ENCODE assay signal across 18 mouse cellular contexts in genomic region chr17:71160244-71160995, GRCm38 (mm10). TPM values are rescaled to one million over a fixed set of nuclear protein-coding genes. Genes with fewer than 3 reads are reported as not detected.
DNase-seq lines count a peak whose midpoint lies in the region; ATAC-seq and TF ChIP-seq lines count a peak whose summit lies in the region.
"Had no signal": no experiment of that assay in that cellular context is flagged by ENCODE, and none has a peak within 500 bp of the region (broad histone marks: within the 10 kb centered on the region; RNA-seq: fewer than 3 reads in every experiment).

No protein-coding gene starts in this region.

- H3K9me3 ChIP-seq in hindbrain, embryonic 10.5 days, result no peaks in the 10 kb centered on the region
- no peaks in the 10 kb centered on the region for H3K9me3 ChIP-seq in hindbrain, embryonic 14.5 days (ENCODE audit: control insufficient read depth, low read length)
- H3K9me3 ChIP-seq in lung, embryonic 16.5 days (ENCODE audit: control insufficient read depth, low read length), result no peaks in the 10 kb centered on the region
- no peaks in the 10 kb centered on the region for H3K9me3 ChIP-seq in limb, embryonic 12.5 days
- H3K9me3 ChIP-seq in forebrain, embryonic 14.5 days (replicated peaks; ENCODE audit: control insufficient read depth, low read length), result no peaks in the 10 kb centered on the region
- H3K9me3 ChIP-seq: forebrain, embryonic 12.5 days; liver, embryonic 15.5 days; neural tube, embryonic 13.5 days had no signal

- H3K4me1 ChIP-seq in hindbrain, embryonic 10.5 days (replicated peaks), result peaks cover 15% of the 10 kb centered on the region; the same call in 1 of the 2 replicates
- H3K4me1 ChIP-seq in hindbrain, embryonic 14.5 days (replicated peaks; ENCODE audit: control insufficient read depth, insufficient read depth, low read length), result no peaks in the 10 kb centered on the region
- peaks cover 12% of the 10 kb centered on the region for H3K4me1 ChIP-seq in lung, embryonic 16.5 days (replicated peaks; ENCODE audit: control insufficient read depth, insufficient read depth, low read length)
- H3K4me1 ChIP-seq in lung, adult 2 months (ENCODE audit: control insufficient read depth, insufficient read depth, low read length), result peaks cover 3% of the 10 kb centered on the region; the same call in 1 of the 2 replicates
- peaks cover 24% of the 10 kb centered on the region for H3K4me1 ChIP-seq in limb, embryonic 12.5 days (replicated peaks)
- peaks cover 5% of the 10 kb centered on the region; the same call in 1 of the 2 replicates for H3K4me1 ChIP-seq in forebrain, embryonic 14.5 days (ENCODE audit: control insufficient read depth, insufficient read depth, low read length)

- H3K4me2 ChIP-seq in hindbrain, embryonic 14.5 days (replicated peaks), result no peak overlapping the region
- H3K4me2 ChIP-seq in lung, embryonic 16.5 days (ENCODE audit: low read depth, low read length), result no peak overlapping the region
- no peak overlapping the region for H3K4me2 ChIP-seq in limb, embryonic 12.5 days
- no peak overlapping the region for H3K4me2 ChIP-seq in forebrain, embryonic 14.5 days (ENCODE audit: low read length)
- H3K4me2 ChIP-seq: forebrain, embryonic 12.5 days; liver, embryonic 15.5 days; neural tube, embryonic 13.5 days had no signal

- TF ChIP-seq CTCF in lung, adult 2 months (IDR thresholded peaks at IDR 0.05; ENCODE audit: insufficient read depth, low read length), result no peak

- no peak for TF ChIP-seq POLR2A in lung, adult 2 months (IDR thresholded peaks at IDR 0.05; ENCODE audit: borderline replicate concordance, extremely low read depth, low read depth, low read length)

- no peak for DNase-seq in hindbrain, embryonic 10.5 days (ENCODE audit: low spot score)
- DNase-seq in hindbrain, embryonic 14.5 days (ENCODE audit: low spot score), result no peak
- DNase-seq in lung, adult 2 months, result no peak
- no peak for DNase-seq in forebrain, embryonic 14.5 days (ENCODE audit: low spot score)
- DNase-seq in heart, postnatal 10 days, result no peak
- no peak for DNase-seq in layer of hippocampus, adult 9-10 months (ENCODE audit: low spot score)
- DNase-seq: cerebellum, postnatal 14 days; heart, adult 2 months; heart, postnatal 14 days; kidney, adult 18-20 months; thymus, postnatal 14 days had no signal

- WGBS in hindbrain, embryonic 10.5 days, result 91% methylated on average over 8 of the region's 8 CpGs
- 92% methylated on average over 8 of the region's 8 CpGs for WGBS in hindbrain, embryonic 14.5 days
- 82% methylated on average over 8 of the region's 8 CpGs for WGBS in lung, embryonic 16.5 days
- WGBS in lung, adult 2 months, result 89% methylated on average over 8 of the region's 8 CpGs
- WGBS in limb, embryonic 12.5 days, result 89% methylated on average over 8 of the region's 8 CpGs
- 91% methylated on average over 8 of the region's 8 CpGs for WGBS in forebrain, embryonic 14.5 days

- H3K27ac ChIP-seq in hindbrain, embryonic 10.5 days, result peak overlapping the region; percentile 19; the same call in 1 of the 2 replicates
- no peak overlapping the region for H3K27ac ChIP-seq in hindbrain, embryonic 14.5 days
- H3K27ac ChIP-seq in lung, embryonic 16.5 days (ENCODE audit: low read length), result peak overlapping the region; percentile 85
- peak overlapping the region; percentile 91 for H3K27ac ChIP-seq in limb, embryonic 12.5 days
- H3K27ac ChIP-seq in forebrain, embryonic 14.5 days (ENCODE audit: low read depth, low read length), result no peak overlapping the region
- H3K27ac ChIP-seq: heart, adult 2 months; liver, embryonic 15.5 days; neural tube, embryonic 13.5 days had no signal

- H3K27me3 ChIP-seq in hindbrain, embryonic 10.5 days (ENCODE audit: insufficient read depth, poor library complexity, severe bottlenecking), result no peaks in the 10 kb centered on the region
- H3K27me3 ChIP-seq in hindbrain, embryonic 14.5 days (ENCODE audit: control insufficient read depth, insufficient read depth, low read length), result no peaks in the 10 kb centered on the region
- H3K27me3 ChIP-seq in lung, embryonic 16.5 days (ENCODE audit: control insufficient read depth, insufficient read depth, low read depth, low read length), result no peaks in the 10 kb centered on the region
- H3K27me3 ChIP-seq in limb, embryonic 12.5 days, result no peaks in the 10 kb centered on the region
- H3K27me3 ChIP-seq in forebrain, embryonic 14.5 days (replicated peaks; ENCODE audit: control insufficient read depth, insufficient read depth, low read length), result no peaks in the 10 kb centered on the region
- H3K27me3 ChIP-seq: forebrain, embryonic 12.5 days; liver, embryonic 15.5 days; neural tube, embryonic 13.5 days had no signal

- no peak for ATAC-seq in hindbrain, embryonic 14.5 days (ENCODE audit: low FRiP score)
- ATAC-seq in lung, embryonic 16.5 days (ENCODE audit: low read depth), result no peak
- ATAC-seq in limb, embryonic 12.5 days (ENCODE audit: insufficient number of reproducible peaks, insufficient read depth, low FRiP score, low TSS enrichment, low read depth), result no peak
- ATAC-seq in forebrain, embryonic 14.5 days, result no peak
- ATAC-seq: hindbrain, embryonic 16.5 days; midbrain, embryonic 16.5 days had no signal

- intact Hi-C loops in heart, postnatal 10 days (cut with DNase I), result no loop called here

- H3K9ac ChIP-seq in hindbrain, embryonic 14.5 days, result no peak overlapping the region
- H3K9ac ChIP-seq in lung, embryonic 16.5 days (ENCODE audit: low read length), result no peak overlapping the region
- H3K9ac ChIP-seq in limb, embryonic 12.5 days (replicated peaks), result no peak overlapping the region
- no peak overlapping the region for H3K9ac ChIP-seq in forebrain, embryonic 14.5 days (ENCODE audit: low read length)
- H3K9ac ChIP-seq: forebrain, embryonic 12.5 days; liver, embryonic 15.5 days; neural tube, embryonic 13.5 days had no signal

- no peak overlapping the region for H3K4me3 ChIP-seq in hindbrain, embryonic 10.5 days
- H3K4me3 ChIP-seq in hindbrain, embryonic 14.5 days (replicated peaks; ENCODE audit: low read length), result no peak overlapping the region
- H3K4me3 ChIP-seq in lung, embryonic 16.5 days (ENCODE audit: low read length), result no peak overlapping the region
- H3K4me3 ChIP-seq in lung, adult 2 months (replicated peaks; ENCODE audit: extremely low read depth, low read depth, low read length), result no peak overlapping the region
- H3K4me3 ChIP-seq in limb, embryonic 12.5 days (replicated peaks), result no peak overlapping the region
- H3K4me3 ChIP-seq in forebrain, embryonic 14.5 days (ENCODE audit: low read depth, low read length), result no peak overlapping the region
- H3K4me3 ChIP-seq: forebrain, embryonic 12.5 days; heart, adult 2 months; liver, embryonic 15.5 days; neural tube, embryonic 13.5 days had no signal

- no peaks in the 10 kb centered on the region for H3K36me3 ChIP-seq in hindbrain, embryonic 10.5 days
- H3K36me3 ChIP-seq in hindbrain, embryonic 14.5 days (replicated peaks; ENCODE audit: control insufficient read depth, insufficient read depth), result no peaks in the 10 kb centered on the region
- H3K36me3 ChIP-seq in lung, embryonic 16.5 days (ENCODE audit: control insufficient read depth, insufficient read depth, low read length), result no peaks in the 10 kb centered on the region
- H3K36me3 ChIP-seq in limb, embryonic 12.5 days, result no peaks in the 10 kb centered on the region
- H3K36me3 ChIP-seq in forebrain, embryonic 14.5 days (ENCODE audit: control insufficient read depth, insufficient read depth, low read length), result no peaks in the 10 kb centered on the region
- H3K36me3 ChIP-seq: forebrain, embryonic 12.5 days; liver, embryonic 15.5 days; neural tube, embryonic 13.5 days had no signal

RNA-seq across cellular contexts. Expression of gene Lpin2, which starts 21.9 kb away (rescaled TPM):
- 31.1 and 33.9 TPM in 2 replicates for polyA plus RNA-seq in hindbrain, embryonic 10.5 days (2016; fragmentation: Nextera tagmentation; extraction: Ambion mirVana)
- 44.1 and 45.7 TPM in 2 replicates for polyA plus RNA-seq in hindbrain, embryonic 14.5 days (2014; fragmentation: Nextera tagmentation; extraction: Ambion mirVana)
- 30.8 and 31.6 TPM in 2 replicates for polyA plus RNA-seq in lung, embryonic 16.5 days (2015; fragmentation: Nextera tagmentation; extraction: Ambion mirVana)
- polyA plus RNA-seq in lung, adult 2 months (2012; rRNA removed), result 51.2 and 55.8 TPM in 2 replicates
- polyA plus RNA-seq in limb, embryonic 12.5 days (2016; fragmentation: Nextera tagmentation; extraction: Ambion mirVana), result 62.9 and 63.3 TPM in 2 replicates
- polyA plus RNA-seq in forebrain, embryonic 14.5 days (2014; fragmentation: Nextera tagmentation; extraction: Ambion mirVana), result 29.8 and 36.7 TPM in 2 replicates
- 10 to 100 TPM; 11.9 to 14.4 TPM for total RNA-seq in heart, postnatal 10 days (2021)

Comparison
In these comparisons a context has a peak if more than half of its experiments do, and no peak if none do; other contexts are left out.
1. H3K27ac ChIP-seq: peak in hindbrain, embryonic 10.5 days (single experiment), lung, embryonic 16.5 days (single experiment) and limb, embryonic 12.5 days (single experiment); none in hindbrain, embryonic 14.5 days (single experiment) and forebrain, embryonic 14.5 days (single experiment).